Mouse (Mus musculus) frontal cortex, adult 2 months (tissue): ENCODE measurements at regions not wholly inside any gene's neighbourhood (a gene's known extent, or its start where the extent isn't known, plus 50 kb on each side); places are given as distances from the start of the nearest gene placed in this dataset.
"Not testable (repeated sequence)": the region's sequence is repeated elsewhere in the genome, so short reads cannot be mapped to it uniquely, and the experiment has no call there.

Experiments
- DNase-seq, 2 experiments: peaks; one replicate each; pipeline ENCODE4 v3.0.0; 2022; ENCODE audit warnings: low spot score in 1 of 2; ENCODE audit errors: extremely low spot score in 1 of 2

DNA sequence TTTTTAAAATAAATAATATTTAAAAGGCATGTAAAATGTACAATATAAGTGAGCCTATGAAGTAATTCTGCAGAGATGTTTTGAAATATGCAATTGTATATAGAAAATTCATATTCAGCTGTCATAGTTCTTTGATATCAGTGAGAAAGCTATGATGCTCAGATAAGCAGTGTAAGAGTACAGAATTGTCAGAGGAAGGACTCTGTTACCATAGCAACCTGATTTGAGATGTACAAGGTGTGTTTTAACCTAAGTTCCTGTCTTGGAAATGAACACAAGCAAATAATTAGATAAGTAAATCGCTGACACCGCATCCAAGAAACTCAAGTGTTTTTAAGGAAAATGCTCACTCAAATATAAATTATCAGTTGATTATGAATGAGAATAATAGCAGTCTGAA lies 271.8 kb downstream of the Gabrg2 start:
- DNase-seq: no peak

DNA sequence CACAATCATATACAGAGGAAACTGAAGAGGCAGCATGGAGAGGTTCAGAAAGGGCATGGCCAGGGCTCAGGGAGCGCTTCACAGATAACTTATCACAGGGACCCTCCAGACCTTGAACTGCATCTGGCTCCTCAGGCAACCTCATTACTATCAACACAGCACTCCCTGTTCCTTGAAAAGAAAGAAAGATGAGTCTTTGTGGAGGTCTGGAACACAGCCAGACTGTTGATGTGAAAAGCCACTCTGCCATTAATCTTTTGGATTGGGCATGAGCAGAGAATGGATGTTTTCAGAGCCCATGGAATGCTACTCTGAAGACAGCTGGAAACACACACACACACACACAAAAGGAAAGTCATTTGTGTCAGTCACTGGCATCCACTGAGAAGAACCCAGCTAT lies 284.0 kb downstream of the Gabrg2 start:
- no peak for DNase-seq

DNA sequence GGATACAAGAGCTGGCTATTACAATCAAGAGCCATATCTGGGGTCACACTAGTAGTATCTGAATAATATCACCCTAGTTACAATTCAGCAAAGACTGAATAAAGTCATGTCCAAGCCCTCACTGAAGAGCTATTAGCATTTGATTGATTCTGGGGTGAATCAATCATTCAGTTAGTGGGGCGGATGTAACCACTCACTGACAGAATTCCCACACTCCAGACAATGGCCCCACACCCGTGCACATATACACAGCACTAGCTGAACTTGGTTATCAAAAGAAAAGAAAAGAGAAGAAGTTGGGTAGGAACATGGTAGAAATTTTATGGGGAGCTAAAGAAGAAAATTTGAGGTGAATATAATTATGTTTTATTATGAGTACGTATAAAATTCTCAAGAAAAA lies 310.0 kb downstream of the Gabrg2 start:
- DNase-seq: no peak

DNA sequence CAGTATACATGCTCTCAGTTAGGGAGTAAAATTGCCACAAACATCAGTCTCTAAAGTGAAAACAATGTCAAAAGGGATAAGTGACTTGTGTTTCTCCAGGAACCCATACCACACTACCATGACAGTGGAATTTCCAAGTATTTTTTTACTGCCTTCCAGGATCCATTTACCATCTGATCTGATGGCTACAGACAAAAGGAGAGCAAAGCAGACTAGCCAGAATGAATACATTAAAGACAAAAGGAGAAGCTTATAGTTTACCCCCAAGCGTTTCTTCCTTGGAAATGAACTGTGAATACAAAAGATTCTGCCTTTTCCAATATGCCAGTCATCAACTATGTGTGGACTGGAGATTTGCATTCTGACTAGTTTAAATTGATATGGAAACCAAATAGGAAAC lies 317.7 kb downstream of the Gabrg2 start:
- DNase-seq: no peak

DNA sequence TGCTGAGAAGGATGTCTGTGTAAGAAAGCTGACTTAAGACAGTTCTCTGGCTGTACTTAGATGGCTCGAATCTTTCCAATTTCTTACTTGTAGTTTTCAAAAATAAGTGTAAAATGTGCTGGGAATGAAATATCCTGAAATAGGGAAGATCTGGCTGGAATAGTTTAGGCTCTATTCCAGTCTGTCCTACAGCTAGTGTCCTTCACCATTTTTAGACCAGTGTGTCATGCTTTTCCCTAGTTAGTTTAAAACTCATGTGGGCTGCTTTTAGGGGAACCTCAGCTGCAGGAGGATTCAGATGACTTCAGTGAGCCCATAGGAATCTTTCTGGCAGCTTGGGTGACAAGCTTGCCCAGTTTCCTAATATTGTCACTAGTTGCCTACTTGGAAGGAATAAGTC lies 348.1 kb downstream of the Gabrg2 start:
- DNase-seq: peak; percentile 41 to 58

DNA sequence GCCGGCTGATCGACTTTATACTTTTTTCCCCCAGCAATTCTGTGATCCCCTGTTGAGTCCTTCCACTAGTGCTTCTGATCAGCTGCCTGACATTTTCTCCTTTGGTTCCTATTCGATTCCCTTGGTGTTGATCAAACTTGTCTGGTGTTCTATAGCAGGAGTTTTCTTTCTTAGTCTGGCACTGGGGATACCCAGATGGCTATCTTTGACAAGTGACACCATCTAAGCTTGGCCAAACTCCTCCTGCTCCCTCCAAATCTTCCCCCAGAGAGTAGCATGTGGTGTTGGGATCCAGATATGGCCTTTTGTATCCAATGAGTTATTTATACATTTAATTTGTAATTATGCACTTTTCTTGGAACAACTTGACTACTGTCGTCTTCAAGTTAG lies 355.2 kb downstream of the Gabrg2 start:
- no peak for DNase-seq

DNA sequence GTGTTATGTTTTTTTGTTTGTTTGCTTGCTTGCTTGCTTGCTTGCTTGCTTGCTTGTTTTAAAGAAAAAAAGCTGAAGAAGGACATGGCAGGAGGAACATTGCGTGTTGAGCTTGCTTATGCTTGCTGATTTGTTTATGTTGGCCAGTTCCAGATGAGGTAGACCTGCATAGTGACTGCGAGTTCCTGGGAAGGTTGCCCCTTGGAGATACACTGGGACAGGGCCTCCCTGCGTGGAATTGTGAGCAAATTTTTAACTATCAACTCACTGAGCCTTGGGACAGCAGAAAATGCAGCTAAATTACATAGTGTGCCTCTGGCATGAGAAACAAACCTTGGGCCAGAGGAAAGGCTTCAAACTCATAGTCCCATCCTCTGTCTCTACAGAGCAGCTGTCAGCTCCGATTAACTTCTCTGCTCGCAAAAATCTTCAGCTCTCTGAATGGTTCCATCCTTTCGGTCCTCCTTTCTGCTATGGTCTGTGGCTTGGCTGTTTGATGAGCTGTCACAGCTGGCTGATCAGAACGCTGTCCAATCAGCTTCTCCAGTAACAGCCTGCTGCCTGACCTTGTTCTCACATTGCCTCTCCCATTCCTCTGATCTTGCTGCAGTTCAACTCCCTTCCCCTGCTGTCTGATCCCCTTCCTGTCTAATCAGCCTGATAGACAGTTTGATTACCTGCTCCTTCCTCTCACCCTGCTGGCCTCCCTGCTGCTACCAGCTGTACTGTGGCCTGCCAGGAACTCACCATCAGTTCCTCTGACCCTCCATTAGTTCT lies 355.7 kb downstream of the Gabrg2 start:
- DNase-seq: no peak

DNA sequence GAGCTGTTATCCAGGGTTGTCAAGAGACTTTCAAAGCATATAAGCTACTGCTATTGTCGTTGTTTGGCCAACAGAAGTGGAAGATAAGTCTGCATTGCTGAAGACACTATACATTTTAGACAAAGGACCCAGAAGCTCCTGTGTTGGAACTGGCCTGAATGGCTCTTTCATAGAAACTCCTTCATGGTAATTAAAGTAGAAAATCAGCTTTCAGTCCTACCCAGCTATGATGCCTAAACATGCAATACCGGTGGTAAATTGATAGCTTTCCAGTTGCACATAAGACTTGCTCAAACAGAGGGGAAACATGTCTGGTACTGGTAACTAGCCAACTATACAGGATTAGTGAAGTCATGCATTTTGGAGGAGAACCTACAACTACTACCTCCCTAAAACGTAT lies 356.6 kb downstream of the Gabrg2 start:
- no peak for DNase-seq

DNA sequence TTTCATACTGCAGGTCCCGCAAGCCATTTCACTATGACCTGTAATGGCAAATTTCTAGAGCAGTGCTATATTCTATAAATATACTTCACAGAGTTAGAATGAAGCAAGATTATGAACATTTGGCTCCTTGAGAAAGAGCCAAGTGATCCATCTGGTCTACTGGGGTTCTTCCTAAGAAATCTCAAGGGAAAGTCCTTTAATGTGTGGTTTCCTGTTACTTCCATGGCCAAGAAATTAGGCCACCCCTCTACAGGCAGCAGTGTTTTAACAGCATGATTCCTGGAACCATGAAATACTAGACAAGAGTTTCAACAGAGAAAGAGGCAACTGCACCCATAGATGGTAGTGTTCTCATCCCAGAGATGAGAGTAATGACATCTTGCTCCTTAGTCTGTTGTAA lies 401.7 kb downstream of the Gabrg2 start:
- DNase-seq: peak; percentile 10 to 69

DNA sequence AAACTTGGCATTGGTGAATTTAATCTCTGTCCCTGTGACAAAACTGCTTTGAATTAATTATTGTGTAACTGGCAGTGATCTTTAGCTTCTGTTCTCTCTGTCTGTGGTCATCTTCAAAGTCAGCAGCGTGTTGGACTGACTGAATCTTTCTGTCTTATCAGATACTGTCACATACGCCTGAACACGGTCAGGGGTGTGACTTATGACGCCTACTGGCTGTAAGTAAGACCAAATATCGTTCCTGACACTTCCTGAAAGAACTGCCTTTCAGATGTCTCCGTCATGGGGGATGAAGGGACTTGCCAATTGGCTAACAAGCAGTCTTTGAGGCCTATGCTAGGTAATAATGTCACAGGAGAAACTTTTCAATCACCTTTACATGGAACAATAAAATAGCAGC lies 402.2 kb downstream of the Gabrg2 start:
- DNase-seq: peak in 1 of 2 experiments; percentile 1

DNA sequence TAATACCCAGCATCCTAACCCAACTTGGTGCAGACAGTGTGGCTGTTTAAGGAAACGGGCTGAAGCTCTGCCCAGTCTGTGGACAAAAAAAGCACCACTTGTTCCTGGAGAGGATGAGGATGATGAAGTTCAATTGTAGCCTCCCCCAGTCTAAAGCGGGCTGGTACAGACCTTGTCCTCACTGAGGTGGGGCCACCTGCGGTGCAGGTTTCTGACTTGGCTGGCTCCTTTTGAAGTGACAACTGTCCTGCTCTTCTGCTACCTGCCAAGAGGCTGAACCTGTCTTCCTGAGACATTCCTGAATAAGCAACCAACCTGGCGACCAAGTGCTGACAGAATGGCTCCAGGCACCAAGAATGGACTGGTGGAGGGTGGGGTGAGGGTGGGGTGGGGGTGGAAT lies 409.2 kb downstream of the Gabrg2 start:
- not testable (repeated sequence) for DNase-seq
